Mouse (Mus musculus): ENCODE data around the gene Sh3gl1. TPM values are rescaled to one million over a fixed set of nuclear protein-coding genes. Genes with fewer than 3 reads are reported as not detected.
"Not testable (repeated sequence)": the region's sequence is repeated elsewhere in the genome, so short reads cannot be mapped to it uniquely, and the experiment has no call there.

Sh3gl1 gene
- polyA plus RNA-seq (2012; rRNA removed), result 46.0 and 50.7 TPM in 2 replicates

DNA sequence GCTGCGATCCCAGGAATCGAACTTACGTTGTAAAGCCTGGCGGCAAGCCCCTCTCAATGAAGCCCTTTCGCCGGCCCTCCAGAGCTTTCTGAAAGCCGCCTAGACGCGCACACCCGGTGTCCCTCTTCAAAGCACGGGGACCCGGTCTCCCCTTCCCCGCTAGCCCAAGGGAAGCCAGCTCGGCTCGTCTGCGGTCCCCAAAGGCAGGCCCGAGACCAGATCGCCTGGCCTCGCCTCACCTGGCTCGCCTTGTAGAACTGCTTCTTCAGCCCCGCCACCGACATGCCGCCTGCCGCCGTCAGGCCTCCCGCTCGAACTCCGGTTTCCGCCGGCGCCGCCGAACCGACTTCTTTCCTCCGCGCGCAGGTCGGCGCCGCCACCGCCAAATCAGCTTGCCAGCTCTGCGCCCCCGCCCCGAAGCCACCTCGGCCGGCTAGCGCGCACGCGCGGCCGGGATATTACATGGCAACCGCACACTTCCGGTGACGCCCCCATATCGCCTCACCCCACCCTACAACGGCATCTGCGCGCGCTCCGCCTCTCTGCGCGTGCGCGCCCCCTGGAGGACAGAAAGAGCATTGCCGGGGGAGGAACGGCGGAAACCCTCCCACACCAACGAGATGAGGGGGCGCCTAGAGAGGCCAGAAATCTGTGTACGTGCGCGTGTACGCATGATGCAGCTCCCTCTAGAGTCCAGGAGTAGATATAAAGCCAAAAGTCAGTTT lies at the start of gene Sh3gl1:
Sh3gl1 (minus strand) TSS at position 460 of the 725 bp plus-strand sequence.
- peak; percentile 98 to 100 for DNase-seq (ENCODE audit: extremely low spot score in 1 of 2, low spot score in 1 of 2)

DNA sequence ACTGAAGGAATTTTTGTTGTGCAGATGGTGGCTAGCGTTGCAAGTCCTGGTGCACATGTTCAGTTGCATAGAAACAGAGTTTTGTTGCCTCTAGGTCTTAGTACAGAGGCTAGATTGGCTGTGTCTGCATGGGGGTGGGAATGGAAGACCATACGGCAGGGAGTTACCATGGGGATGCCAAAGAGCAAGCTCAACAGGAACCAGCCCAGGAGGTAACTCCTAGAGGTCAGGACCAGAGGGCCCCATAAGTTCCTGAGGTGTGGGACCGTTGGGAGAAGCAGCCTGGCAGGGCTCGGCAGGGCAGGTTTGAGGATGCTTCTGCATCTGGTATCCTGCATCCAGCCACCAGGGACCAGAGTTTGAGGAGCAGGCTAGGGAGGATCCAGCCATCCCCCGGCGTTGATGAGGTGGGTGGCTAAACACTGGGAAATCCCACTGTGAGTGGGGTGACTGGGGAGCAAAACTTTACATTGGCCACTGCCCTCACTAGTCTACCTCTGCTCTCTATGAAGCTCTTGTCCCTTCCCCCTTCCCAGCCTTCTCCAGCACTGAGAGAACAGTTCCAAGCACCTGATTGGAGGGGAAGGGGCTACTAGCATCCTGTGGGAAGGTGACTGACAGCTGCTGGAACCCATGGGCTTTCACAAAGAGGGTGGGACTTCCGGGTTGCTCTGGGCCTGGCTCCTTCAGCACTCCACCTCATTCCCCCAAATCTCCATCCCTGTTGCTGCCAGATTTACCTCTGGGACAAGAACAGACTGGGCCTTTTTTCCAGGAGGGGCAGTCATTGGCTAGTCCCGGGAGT lies 44.5 kb upstream of the Sh3gl1 start:
- peak; percentile 46 to 64 for DNase-seq (ENCODE audit: extremely low spot score in 1 of 2, low spot score in 1 of 2)

DNA sequence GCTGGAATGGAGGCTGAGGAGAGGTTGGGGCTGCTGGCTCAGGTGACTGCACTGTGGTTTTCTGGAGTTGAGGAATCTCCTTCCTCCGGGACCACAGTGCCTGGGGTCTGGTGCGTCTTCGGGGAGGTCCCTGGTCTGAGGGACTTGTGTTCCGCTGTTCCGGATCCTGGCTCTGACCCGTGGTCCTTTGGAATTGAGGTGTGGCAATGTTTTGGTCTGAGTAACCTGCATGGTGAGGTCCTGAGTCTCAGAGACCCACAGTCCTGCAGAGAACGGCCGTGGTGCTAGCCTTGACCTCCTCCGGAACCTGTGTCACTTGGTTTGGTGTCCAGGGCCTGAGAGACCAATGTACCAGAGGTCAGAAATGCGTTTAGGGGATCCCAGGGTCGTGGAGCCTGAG lies 43.5 kb upstream of the Sh3gl1 start:
- no peak for DNase-seq (ENCODE audit: extremely low spot score in 1 of 2, low spot score in 1 of 2)

DNA sequence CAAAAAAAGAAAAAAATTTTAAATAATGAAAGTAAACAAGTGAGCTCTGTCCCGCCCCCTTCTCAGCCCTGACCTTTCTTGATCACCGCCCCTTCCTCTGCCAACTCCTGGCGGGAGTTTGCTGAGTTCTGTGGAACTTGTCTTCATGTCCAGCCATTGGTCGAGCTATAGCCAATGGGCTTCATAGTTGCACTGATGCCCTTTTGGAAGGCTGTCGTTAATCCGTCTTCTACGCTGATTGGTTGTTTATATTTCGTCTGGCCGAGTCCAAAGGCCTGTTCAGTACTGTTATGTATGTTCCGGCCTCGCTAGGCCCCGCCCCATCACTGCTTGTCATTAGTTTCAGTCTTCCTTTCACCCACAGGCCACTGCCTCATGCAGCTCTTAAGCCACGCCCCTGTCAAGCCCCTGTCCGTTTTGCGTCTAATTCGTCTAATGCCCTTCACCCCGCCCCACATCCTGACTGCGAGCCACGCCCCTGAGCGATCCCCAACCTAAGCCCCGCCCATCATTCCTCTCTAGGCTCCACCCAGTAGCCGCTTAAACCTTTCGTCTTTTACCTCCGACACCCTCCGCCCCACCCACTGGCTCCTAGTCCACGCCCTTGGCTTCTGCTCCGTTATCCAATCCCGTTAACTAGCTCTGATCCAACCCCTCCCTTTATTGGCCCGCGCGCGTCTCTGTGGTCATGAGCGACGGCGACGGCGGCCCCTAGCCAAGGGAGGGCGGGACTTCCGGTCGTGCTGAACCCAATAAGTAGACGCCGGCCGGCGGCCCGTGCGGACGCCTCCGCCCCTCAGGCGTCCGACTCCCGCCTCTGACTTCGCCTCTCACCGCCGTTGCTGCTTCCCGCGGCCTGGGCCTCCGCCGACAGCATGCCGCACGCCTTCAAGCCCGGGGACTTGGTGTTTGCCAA lies 42.7 kb upstream of the Sh3gl1 start, which contains the start of gene Hdgfl2:
Hdgfl2 (plus strand) TSS at position 755 of the 916 bp plus-strand sequence.
- peak; percentile 99 to 100 for DNase-seq (ENCODE audit: extremely low spot score in 1 of 2, low spot score in 1 of 2)

DNA sequence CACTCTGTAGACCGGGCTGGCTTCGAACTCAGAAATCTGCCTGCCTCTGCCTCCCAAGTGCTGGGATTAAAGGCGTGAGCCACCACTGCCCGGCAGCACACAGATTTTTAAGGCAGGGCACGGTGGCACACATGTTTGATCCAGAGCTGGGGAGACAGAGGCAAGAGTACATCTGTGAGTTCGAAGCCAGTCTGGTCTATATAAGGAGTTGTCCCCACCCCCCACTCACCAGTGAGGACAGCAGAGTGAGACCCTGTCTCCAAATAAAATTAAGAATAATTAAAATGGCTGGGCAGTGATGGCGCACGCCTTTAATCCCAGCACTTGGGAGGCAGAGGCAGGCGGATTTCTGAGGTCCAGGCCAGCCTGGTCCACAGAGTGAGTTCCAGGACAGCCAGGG lies 41.9 kb upstream of the Sh3gl1 start:
- not testable (repeated sequence) for DNase-seq (ENCODE audit: extremely low spot score in 1 of 2, low spot score in 1 of 2)

DNA sequence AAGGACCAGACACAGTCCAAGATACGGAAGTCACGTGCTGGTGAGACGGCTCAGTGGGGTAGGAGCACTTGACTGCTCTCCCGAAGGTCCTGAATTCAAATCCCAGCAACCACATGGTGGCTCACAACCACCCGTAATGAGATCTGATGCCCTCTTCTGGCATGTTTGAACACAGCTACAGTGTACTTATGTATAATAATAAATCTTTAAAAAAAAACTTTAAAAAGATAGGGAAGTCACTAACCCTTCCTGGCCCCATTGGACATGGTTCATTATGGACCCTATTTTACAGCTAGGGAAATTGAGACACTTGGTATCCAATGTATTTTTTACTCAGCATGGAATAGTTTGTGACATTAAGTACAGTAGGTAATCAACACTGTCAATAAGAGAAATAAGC lies 41.1 kb upstream of the Sh3gl1 start:
- DNase-seq (ENCODE audit: extremely low spot score in 1 of 2, low spot score in 1 of 2), result no peak

DNA sequence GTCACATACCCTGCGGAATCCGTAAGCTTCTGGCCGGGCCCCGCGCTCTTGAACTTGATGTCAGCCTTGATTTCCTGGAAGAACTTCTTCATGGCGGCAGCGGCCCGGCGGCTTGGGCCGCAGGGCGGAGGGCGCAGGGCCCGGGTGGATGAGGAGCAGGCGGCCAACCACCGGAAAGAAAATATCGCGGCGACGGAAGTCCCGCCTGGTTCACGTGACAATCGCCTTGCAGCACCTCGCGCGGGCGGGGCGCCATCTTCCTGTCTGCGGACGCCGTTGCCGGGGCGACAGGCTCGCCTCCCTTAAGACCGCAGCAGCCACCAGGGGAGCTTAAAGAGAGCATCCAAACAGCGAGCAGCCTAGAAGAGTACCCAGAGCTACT lies 38.4 kb upstream of the Sh3gl1 start, which contains the start of gene Ubxn6:
Ubxn6 (minus strand) TSS at position 202 of the 382 bp plus-strand sequence.
- peak; percentile 95 to 99 for DNase-seq (ENCODE audit: extremely low spot score in 1 of 2, low spot score in 1 of 2)

DNA sequence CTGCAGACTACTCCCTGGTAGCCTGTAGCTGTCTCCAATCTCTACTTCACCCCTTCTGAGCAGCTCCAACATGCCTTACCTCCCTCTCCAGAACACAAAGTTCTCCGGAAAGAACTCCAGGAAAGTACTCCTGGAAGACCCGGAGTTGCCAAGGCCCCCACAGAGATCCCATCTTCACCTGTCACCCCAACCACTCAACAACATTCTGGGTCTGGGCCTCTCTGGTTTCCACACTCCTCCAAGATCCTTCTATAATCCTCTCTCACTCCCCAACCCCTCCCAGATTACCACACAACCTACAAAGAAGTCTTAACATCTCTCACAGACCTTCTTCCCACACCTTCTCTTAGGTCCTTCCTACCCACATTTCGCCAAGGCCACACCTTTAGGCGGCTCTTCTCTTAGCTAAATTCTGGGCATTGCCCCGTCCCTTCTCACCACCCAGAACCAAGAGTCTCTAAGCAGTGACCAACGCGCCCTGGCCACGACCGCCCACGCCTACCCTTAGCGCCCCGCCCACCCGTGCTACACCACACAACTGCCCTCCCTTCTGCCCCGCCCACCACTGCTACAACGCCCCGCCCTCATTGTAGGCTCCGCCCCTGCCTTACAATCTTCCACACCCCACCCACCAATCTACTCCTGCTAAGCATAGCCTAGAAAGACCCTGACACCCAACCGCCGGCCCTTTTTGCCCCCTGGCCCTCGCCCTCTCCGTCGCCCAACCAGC lies 37.8 kb upstream of the Sh3gl1 start:
- DNase-seq (ENCODE audit: extremely low spot score in 1 of 2, low spot score in 1 of 2), result peak; percentile 49 to 71

DNA sequence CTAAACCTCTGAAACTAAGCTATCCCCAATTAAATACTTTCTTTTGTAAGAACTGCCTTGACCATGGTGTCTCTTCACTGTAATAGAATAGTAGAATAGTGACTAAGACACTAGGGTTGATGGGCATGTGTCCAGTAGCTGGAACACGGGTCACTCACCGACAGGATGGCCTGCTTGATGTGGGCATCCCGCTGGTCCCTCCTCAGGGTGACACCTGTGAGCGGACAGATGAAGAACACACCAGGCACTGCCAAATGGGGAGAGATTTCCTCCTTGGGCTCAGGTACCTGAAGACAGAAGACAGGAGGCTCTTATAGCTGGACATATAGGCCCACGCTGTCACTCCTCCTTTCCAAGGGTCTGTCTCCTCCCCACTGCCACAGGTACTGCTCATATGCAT lies 35.8 kb upstream of the Sh3gl1 start:
- no peak for DNase-seq (ENCODE audit: extremely low spot score in 1 of 2, low spot score in 1 of 2)

DNA sequence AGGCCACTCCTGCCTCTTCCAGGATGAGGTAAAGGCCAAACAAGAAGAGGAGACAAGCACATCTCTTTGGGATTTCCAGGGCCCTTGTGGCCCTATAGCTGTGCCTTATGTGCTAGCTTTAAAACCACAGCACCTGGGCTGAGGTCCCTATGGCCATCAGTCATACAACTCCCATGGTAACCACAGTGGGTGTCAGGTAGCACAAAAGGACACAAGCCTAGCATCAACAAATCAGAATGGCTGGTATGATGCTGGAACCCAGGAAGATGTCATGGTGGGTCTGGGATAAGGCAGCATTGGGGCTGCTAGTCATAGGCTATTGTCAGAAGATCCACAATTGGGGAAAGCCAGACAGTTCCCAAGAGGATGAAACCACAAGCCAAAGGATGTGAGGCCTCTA lies 34.7 kb upstream of the Sh3gl1 start:
- no peak for DNase-seq (ENCODE audit: extremely low spot score in 1 of 2, low spot score in 1 of 2)

DNA sequence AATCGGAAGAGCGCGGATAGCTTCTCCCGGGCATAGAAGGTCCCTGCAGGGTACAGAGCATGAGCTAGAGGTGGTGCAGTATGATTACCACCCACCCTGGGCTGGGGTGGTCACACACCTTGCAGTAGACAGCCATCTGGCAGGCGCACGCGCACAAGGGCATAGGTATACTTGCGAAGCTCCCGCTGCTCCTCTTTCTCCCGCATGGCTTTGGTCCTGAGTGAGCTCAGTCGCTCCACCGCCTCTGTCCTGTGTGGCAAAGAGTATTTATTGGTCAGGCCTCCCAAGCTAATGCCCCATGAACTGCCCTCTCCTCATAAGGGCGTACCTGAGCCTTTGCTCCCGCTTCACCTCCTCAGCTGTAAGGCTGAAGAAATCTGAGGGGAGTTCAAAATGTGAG lies 32.6 kb upstream of the Sh3gl1 start:
- DNase-seq (ENCODE audit: extremely low spot score in 1 of 2, low spot score in 1 of 2), result no peak

DNA sequence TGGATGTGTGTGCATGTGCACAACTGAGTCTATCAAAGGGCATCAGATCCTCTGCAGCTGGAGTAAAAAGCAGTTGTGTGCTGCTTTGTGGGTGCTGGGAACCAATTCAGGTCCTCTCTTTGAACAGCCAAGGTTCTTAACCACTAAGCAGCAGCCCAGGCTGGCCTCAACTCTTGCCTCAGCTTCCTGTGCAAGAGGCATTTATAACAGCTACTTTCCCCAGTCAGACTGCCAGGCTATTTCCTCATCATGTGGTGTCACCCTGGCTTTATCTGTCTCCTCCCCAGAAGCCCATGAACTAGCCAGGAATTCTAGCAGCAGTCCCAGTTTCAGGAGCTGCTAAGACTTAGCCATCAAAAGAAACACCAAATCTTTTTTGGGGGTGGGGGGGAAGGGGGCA lies 30.0 kb upstream of the Sh3gl1 start:
- no peak for DNase-seq (ENCODE audit: extremely low spot score in 1 of 2, low spot score in 1 of 2)

DNA sequence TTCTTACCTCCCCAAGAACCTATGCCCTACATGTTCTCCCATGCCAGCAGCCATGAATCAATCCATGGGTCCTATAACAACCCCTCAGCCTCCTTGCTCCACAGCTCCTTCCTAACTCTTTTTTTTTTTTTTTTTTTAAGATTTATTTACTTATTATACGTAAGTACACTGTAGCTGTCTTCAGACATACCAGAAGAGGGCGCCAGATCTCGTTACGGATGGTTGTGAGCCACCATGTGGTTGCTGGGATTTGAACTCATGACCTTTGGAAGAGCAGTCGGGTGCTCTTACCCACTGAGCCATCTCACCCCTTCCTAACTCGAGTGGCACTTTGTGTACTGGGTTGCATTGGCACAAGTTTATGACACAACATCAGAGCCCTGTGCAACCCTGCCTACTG lies 29.3 kb upstream of the Sh3gl1 start:
- not testable (repeated sequence) for DNase-seq (ENCODE audit: extremely low spot score in 1 of 2, low spot score in 1 of 2)

DNA sequence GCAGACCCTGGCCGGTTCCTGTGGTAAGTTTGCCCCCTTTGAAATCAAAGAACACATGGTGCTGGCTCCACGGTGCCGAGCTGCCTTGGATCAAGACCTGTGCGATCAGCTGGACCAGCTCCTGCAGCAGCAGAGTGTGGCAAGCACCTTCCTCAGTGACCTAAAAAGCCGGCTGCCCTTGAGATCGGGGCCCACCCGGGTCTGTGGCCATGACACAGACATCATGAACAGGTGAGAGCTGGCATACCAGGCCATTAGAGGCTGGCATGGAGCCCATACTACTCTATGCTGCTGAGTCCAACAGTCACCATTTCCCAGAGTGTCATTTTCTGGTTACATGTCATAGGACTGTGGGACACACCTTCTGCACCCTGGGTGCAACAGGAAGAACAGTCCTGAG lies 25.6 kb upstream of the Sh3gl1 start:
- no peak for DNase-seq (ENCODE audit: extremely low spot score in 1 of 2, low spot score in 1 of 2)

DNA sequence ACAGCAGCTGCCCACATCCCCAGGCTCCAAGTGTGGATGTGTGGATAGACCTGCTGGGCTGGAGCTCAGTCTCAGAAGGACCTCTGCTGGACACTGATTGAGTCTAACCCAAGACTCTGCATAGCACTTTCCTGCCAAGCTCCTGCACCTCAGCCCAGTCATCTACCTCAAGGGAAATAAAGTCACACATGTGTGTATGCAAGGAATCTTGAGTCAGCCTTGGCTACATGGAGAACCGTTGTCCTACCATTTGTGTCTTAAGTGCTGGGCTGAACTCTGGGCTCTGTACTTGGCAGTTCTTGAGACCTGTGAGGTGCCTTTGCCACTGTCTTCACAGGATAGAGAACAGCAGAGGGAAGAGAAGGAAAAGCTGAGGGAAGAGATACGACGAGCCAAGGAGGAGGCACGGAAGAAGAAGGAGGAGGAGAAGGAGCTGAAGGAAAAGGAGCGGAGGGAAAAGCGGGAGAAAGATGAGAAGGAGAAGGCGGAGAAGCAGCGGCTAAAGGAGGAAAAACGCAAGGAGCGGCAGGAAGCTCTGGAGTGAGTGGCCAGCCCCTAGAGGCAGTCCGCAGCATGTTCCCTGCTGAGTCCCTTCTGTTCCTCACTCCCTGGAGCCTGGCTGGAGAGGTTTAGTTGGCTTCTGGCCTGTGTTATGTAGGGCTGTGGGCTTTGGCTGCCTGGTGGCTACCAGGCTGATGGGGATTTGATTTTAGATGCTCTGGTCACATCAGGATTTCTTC lies 21.1 kb upstream of the Sh3gl1 start:
- no peak for DNase-seq (ENCODE audit: extremely low spot score in 1 of 2, low spot score in 1 of 2)

DNA sequence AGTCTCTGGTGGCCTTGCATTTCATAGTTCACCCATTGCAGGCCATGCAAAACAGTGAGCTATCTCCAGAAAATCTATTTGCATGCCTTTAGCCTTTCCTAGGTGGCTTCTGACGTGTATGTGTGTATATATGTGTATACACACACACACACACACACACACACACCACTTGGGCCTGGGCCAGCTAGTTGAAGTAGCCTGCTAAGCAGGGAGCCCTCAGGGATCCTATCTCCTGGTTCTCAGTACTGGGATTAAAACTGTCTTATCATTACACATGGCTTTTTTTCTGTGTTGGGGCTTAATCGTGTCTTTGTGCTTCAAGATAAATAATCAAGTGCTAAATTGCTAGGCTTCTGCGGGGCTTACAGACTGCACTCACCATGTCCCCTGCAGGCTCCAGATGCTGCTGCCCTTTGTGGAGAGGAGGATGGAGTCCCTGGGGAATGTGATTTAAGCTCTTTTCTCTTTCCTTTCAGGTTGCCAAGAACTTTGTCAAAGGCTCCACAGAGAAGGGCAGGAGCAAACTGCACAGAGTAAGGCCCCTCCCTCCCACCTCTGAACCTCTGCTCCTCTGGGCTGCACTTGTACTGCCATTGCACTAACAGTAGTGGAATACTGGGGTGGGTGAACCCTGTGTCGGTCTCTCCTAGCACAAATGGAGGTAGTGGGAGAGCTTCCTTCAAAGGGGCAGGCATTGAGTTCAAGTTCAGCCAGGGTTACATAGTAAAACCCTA lies 19.7 kb upstream of the Sh3gl1 start:
- DNase-seq (ENCODE audit: extremely low spot score in 1 of 2, low spot score in 1 of 2), result no peak

DNA sequence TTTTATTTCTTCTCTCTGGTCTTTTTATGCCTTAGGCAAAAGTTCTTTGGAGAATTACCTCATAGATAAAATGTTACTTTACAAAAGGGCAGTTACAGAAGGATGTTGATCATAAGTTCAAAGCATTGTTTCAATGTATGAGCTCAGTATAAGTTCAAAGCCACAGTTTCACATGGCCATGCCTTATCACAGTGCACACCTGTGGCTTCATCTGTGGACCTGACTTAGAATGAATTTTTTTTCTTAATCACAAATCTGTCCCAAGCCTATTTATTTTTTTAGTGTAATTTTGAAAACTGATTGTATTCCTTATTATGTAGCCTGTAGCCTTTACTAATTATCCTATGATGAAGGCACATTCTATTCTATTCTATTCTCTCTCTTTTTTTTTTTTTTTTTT lies 18.5 kb upstream of the Sh3gl1 start:
- DNase-seq (ENCODE audit: extremely low spot score in 1 of 2, low spot score in 1 of 2), result no peak

DNA sequence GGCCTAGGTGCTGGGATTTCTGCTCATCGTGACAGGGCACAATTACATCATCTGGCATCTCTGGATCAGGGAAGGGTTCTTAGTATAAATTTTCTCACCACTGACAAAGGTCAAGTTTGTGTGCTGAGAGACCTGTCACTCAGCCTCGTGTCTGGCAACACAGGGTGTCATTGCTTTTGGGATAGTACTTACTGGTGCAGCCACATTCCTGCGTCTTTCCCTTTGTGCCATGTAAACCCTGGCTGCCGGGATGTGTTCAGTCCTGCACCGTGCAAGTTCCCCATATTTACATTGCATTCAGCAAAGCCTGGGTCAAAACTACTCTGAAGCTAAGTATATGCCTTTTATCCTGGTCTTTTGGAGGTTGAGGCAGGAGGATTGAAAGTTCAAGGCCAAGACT lies 14.9 kb upstream of the Sh3gl1 start:
- no peak for DNase-seq (ENCODE audit: extremely low spot score in 1 of 2, low spot score in 1 of 2)

DNA sequence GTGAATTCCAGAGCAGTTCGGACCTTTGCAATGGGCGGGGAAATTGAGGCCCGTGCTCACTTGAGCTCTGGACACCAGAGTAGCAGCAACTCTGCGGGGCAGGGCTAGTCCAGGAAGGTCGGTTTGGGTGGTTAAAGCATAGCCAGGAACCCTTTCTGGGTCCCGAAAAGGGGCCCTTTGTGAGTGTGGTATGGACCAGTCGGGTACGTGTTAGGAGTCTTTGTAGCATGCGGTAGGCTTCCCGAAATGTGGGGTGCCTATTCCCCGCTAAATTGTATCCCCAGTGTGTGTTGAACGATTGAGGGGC lies 4.4 kb upstream of the Sh3gl1 start:
- DNase-seq (ENCODE audit: extremely low spot score in 1 of 2, low spot score in 1 of 2), result no peak

All from frontal cortex, adult 2 months (tissue).